Mouse (Mus musculus) midbrain, embryonic 11.5 days (tissue): Measurements from ENCODE around the gene Supt6. TPM values are rescaled to one million over a fixed set of nuclear protein-coding genes. Genes with fewer than 3 reads are reported as not detected.

Experiments used
- ATAC-seq: fragments of 200-750 bp; cut with Nextera tagmentation; 2 replicates; pipeline ENCODE4 v1.8.0; 2017; ENCODE audit warnings: moderate TSS enrichment, moderate library complexity; ENCODE audit not compliant: low FRiP score
- DNase-seq: peaks from one replicate; pipeline ENCODE4 v3.0.0; 2015; ENCODE audit warnings: low spot score; ENCODE audit errors: missing footprints
- H3K27ac ChIP-seq: fragments of 300-500 bp; sonication (generic); 2 replicates; pipeline ENCODE4 v1.5.1; 2014; ENCODE audit warnings: low read depth, low read length
- H3K27me3 ChIP-seq: fragments of 300-500 bp; sonication (generic); 2 replicates; pipeline ENCODE4 v1.6.1; 2014; ENCODE audit warnings: mild to moderate bottlenecking, low read length, moderate library complexity, mixed read lengths; ENCODE audit not compliant: control insufficient read depth, insufficient read depth
- H3K36me3 ChIP-seq: fragments of 300-500 bp; sonication (generic); 2 replicates; pipeline ENCODE4 v1.6.1; 2014; ENCODE audit warnings: mild to moderate bottlenecking, low read length, moderate library complexity, mixed read lengths; ENCODE audit not compliant: control insufficient read depth, insufficient read depth
- H3K4me1 ChIP-seq: fragments of 300-500 bp; sonication (generic); 2 replicates; pipeline ENCODE4 v1.6.1; 2014; ENCODE audit warnings: low read length; ENCODE audit not compliant: control insufficient read depth, insufficient read depth
- H3K4me2 ChIP-seq: fragments of 300-500 bp; sonication (generic); 2 replicates; pipeline ENCODE4 v1.6.1; 2014; ENCODE audit warnings: mild to moderate bottlenecking, moderate library complexity
- H3K4me3 ChIP-seq: fragments of 300-500 bp; sonication (generic); 2 replicates; pipeline ENCODE4 v1.5.1; 2014; ENCODE audit warnings: low read depth, low read length
- H3K9ac ChIP-seq: fragments of 300-500 bp; sonication (generic); 2 replicates; pipeline ENCODE4 v1.6.1; 2014; ENCODE audit warnings: low read length
- H3K9me3 ChIP-seq: fragments of 300-500 bp; sonication (generic); 2 replicates; pipeline ENCODE4 v1.6.1; 2016; ENCODE audit warnings: low read length; ENCODE audit not compliant: control insufficient read depth
- WGBS: fragments of 180-500 bp; shearing (Covaris S2); extraction: QIAGEN DNeasy Blood & Tissue Kit; methylation state at CpG from one replicate; pipeline ENCODE4 v1.1.7; 2014; 5-methylcytosine and 5-hydroxymethylcytosine counted together
- polyA plus RNA-seq: library from polyadenylated mRNA; unstranded; fragments of >200 nt; fragmentation: Nextera tagmentation; extraction: Ambion mirVana; gene quantifications from 2 replicates; pipeline ENCODE4 v1.2.1, GENCODE M21; 2014

Gene Supt6
- polyA plus RNA-seq, 1 experiment from 2014 or later = 25.2 TPM

DNA sequence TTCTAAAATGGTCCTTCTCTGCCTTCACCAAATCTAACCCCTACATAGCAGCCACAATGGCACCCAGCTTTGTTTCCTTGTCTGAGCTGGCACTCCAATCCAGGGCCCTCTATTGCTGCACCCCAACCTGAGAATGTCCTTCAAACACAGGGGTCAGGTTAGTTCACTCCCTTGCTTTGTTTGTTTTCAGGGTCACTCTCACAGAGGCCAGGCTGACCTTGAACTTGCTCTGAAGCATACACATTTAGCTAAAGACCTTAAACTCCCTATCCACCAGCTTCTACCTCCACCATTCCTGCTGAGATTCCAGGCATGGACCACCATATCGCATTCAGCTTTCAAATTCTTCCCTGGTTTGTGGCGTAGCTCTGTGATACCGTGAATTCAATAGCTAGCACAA is 71.3 kb downstream of the Supt6 start:
- WGBS = 86% methylated on average over 3 of the region's 3 CpGs
- H3K4me1 ChIP-seq = peaks cover 23% of the 10 kb centered on the region
- ATAC-seq (no peak), DNase-seq (no peak)
- no peaks in the 10 kb centered on the region for H3K36me3 ChIP-seq
- no peak overlapping the region for H3K4me2 ChIP-seq
- H3K27ac ChIP-seq = no peak overlapping the region
- H3K9me3 ChIP-seq = no peaks in the 10 kb centered on the region
- H3K27me3 ChIP-seq = no peaks in the 10 kb centered on the region
- H3K4me3 ChIP-seq = no peak overlapping the region
- H3K9ac ChIP-seq = 0 out of 2 replicates have a peak overlapping the region, but pooled peaks have one; percentile 9

DNA sequence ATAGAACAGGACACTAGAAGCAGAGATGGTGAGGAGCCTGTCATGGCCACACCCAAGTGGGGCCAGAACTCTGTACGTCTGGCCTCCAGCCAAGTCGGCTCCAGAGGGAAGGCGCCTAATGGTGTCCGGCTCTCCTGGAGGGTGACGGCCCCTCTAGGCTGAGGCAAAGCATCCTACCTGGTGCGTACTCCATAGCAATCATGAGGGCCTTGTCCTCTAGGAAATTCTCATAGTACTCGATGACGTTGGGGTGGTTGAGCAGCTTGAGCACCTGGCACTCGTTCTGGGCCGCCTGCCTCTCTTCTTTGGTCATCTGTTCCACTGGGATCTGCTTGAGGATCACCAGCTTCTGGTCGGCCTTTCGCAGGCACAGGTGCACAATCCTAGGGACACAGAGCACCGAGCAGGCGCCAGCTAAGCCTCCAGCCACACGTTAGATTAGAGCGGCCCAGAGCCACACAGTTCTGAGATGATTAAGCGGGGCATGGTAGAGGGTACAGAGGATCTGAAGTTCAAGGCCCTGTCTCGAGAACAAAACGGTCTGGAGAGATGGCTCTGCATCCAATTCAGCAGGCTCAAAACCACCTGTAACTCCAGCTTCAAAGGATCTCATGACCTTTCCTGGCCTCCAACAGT is 72.9 kb downstream of the Supt6 start:
- H3K27ac ChIP-seq = no peak overlapping the region
- 84% methylated on average over 19 of the region's 19 CpGs for WGBS
- no peaks in the 10 kb centered on the region for H3K36me3 ChIP-seq
- H3K9ac ChIP-seq = no peak overlapping the region
- H3K4me3 ChIP-seq = no peak overlapping the region
- no peak for ATAC-seq
- H3K9me3 ChIP-seq = no peaks in the 10 kb centered on the region
- H3K4me2 ChIP-seq = no peak overlapping the region
- peaks cover 14% of the 10 kb centered on the region for H3K4me1 ChIP-seq
- H3K27me3 ChIP-seq = no peaks in the 10 kb centered on the region
- no peak for DNase-seq

GRCm38 (mm10) chr11:78172034-78172747 is 73.6 kb downstream of the Supt6 start:
- Histone ChIP-seq H3K27me3 (no peaks in the 10 kb centered on the region), H3K36me3 (no peaks in the 10 kb centered on the region), H3K9ac (no peak overlapping the region), H3K4me3 (no peak overlapping the region), H3K27ac (no peak overlapping the region), H3K4me2 (no peak overlapping the region), H3K9me3 (no peaks in the 10 kb centered on the region), H3K4me1 (peaks cover 8% of the 10 kb centered on the region)
- no peak for DNase-seq
- ATAC-seq = no peak
- 80% methylated on average over 16 of the region's 16 CpGs for WGBS

DNA sequence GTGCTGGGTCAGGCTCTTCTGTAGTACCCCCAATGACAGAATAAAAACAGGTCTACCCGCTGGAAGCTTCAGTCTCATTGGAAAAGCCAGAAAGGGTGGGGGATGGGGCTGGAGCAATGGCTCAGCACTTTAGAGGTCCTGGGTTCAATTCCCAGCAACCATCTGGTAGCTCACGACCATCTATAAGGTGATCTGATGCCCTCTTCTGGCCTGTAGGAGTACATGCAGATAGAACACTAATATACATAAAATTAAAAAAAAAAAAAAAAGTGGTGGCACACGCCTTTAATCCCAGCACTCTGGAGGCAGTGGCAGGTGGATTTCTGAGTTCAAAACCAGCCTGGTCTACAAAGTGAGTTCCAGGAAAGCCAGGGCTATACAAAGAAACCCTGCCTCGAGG is 74.5 kb downstream of the Supt6 start:
- ATAC-seq (no peak), DNase-seq (no peak)
- Histone ChIP-seq H3K4me3 (no peak overlapping the region), H3K27ac (no peak overlapping the region), H3K9me3 (no peaks in the 10 kb centered on the region), H3K27me3 (no peaks in the 10 kb centered on the region), H3K4me2 (no peak overlapping the region), H3K9ac (no peak overlapping the region), H3K36me3 (no peaks in the 10 kb centered on the region), H3K4me1 (peaks cover 4% of the 10 kb centered on the region)
- 68% methylated on average over 4 of the region's 4 CpGs for WGBS

DNA sequence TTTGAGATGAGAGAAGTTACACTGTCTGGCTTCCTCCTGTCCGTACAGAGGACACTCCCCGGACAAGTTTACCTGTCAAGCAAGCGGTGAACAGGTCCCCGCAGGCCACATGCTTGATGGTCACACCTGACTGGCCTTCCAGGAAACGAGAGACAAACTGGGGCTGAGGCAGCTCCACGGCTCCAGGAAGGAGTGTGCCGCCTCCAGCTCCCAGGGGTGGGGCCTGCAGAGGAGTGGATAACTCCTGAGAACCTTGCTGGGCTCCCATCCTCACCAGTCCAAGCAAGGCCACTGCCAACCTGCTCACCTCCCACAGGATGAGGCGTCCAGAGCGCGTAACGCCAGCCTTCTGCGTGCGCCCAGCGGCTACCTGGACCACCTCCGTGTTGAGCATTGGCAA is 75.5 kb downstream of the Supt6 start:
- ATAC-seq (no peak), DNase-seq (no peak)
- H3K4me3 ChIP-seq = no peak overlapping the region
- no peak overlapping the region for H3K9ac ChIP-seq
- H3K4me2 ChIP-seq = no peak overlapping the region
- H3K27me3 ChIP-seq = no peaks in the 10 kb centered on the region
- H3K4me1 ChIP-seq = peaks cover 8% of the 10 kb centered on the region
- H3K27ac ChIP-seq = no peak overlapping the region
- 89% methylated on average over 15 of the region's 15 CpGs for WGBS
- no peaks in the 10 kb centered on the region for H3K9me3 ChIP-seq
- H3K36me3 ChIP-seq = no peaks in the 10 kb centered on the region

- H3K36me3 ChIP-seq = no peaks in the 10 kb centered on the region
- H3K4me1 ChIP-seq = peaks cover 8% of the 10 kb centered on the region
- no peak for ATAC-seq
- H3K9ac ChIP-seq = no peak overlapping the region
- no peak overlapping the region for H3K27ac ChIP-seq
- WGBS = 58% methylated on average over 19 of the region's 19 CpGs
- H3K9me3 ChIP-seq = no peaks in the 10 kb centered on the region
- H3K4me2 ChIP-seq = no peak overlapping the region
- H3K4me3 ChIP-seq = no peak overlapping the region
- no peak for DNase-seq
- no peaks in the 10 kb centered on the region for H3K27me3 ChIP-seq
These were observed 77.0 kb downstream of the Supt6 start for GRCm38 (mm10) chr11:78168541-78169468.

GRCm38 (mm10) chr11:78167257-78167959 is 78.4 kb downstream of the Supt6 start:
- Histone ChIP-seq H3K4me3 (no peak overlapping the region), H3K36me3 (no peaks in the 10 kb centered on the region), H3K9ac (no peak overlapping the region), H3K27ac (no peak overlapping the region), H3K27me3 (no peaks in the 10 kb centered on the region), H3K4me1 (peaks cover 21% of the 10 kb centered on the region), H3K4me2 (no peak overlapping the region), H3K9me3 (no peaks in the 10 kb centered on the region)
- WGBS = 87% methylated on average over 14 of the region's 14 CpGs
- ATAC-seq = no peak
- no peak for DNase-seq

- DNase-seq (no peak), ATAC-seq (no peak)
- no peak overlapping the region for H3K9ac ChIP-seq
- no peaks in the 10 kb centered on the region for H3K9me3 ChIP-seq
- H3K27ac ChIP-seq = no peak overlapping the region
- 70% methylated on average over 6 of the region's 6 CpGs for WGBS
- peaks cover 6% of the 10 kb centered on the region; the same call in 1 of the 2 replicates for H3K36me3 ChIP-seq
- peaks cover 26% of the 10 kb centered on the region for H3K4me1 ChIP-seq
- no peaks in the 10 kb centered on the region for H3K27me3 ChIP-seq
- H3K4me3 ChIP-seq = no peak overlapping the region
- H3K4me2 ChIP-seq = no peak overlapping the region
These were observed 79.1 kb downstream of the Supt6 start for GRCm38 (mm10) chr11:78166640-78167039.
